Mouse (Mus musculus) kidney, adult 2 months (tissue): ENCODE results near the gene Cnn3. TPM values are rescaled to one million over a fixed set of nuclear protein-coding genes. Genes with fewer than 3 reads are reported as not detected.

Experiments
- DNase-seq: peaks from one replicate; pipeline ENCODE4 v3.0.0; 2021
- H3K27ac ChIP-seq: fragments of 200-500 bp; 2 replicates; pipeline ENCODE4 v1.5.1; 2012; ENCODE audit warnings: low read depth, low read length, control low read depth, inconsistent platforms; ENCODE audit not compliant: insufficient read depth
- H3K27me3 ChIP-seq: fragments of 200-500 bp; replicated peaks from 2 replicates; pipeline ENCODE4 v1.6.1; 2012; ENCODE audit warnings: mild to moderate bottlenecking, moderate library complexity, low read length, inconsistent platforms; ENCODE audit not compliant: control insufficient read depth, insufficient read depth
- H3K36me3 ChIP-seq: fragments of 200-500 bp; 2 replicates; pipeline ENCODE4 v1.6.1; 2012; ENCODE audit warnings: mild to moderate bottlenecking, moderate library complexity, low read length, inconsistent platforms; ENCODE audit not compliant: control insufficient read depth, insufficient read depth
- H3K4me1 ChIP-seq: fragments of 200-500 bp; 2 replicates; pipeline ENCODE4 v1.6.1; 2011; ENCODE audit warnings: low read length; ENCODE audit not compliant: control insufficient read depth, insufficient read depth
- H3K4me3 ChIP-seq: fragments of 200-500 bp; 2 replicates; pipeline ENCODE4 v1.5.1; 2011; ENCODE audit warnings: mild to moderate bottlenecking, low read depth, low read length, control low read depth; ENCODE audit not compliant: insufficient read depth
- CTCF ChIP-seq: fragments of 200-500 bp; conservative IDR thresholded peaks from 2 replicates; pipeline ENCODE4 v1.5.1; 2011; ENCODE audit warnings: low read depth, mild to moderate bottlenecking, control low read depth, low read length, moderate library complexity, mixed read lengths; ENCODE audit not compliant: insufficient read depth, insufficient read length
- POLR2A ChIP-seq: fragments of 200-500 bp; IDR thresholded peaks from one replicate; pipeline ENCODE4 v1.6.1; 2011; ENCODE audit warnings: low read depth, low read length, control low read depth
- WGBS: fragments of 180-500 bp; shearing (Covaris S2); methylation state at CpG from one replicate; pipeline ENCODE4 v1.1.7; 2018; 5-methylcytosine and 5-hydroxymethylcytosine counted together
- polyA plus RNA-seq: library from polyadenylated mRNA; depleted of rRNA; stranded (reverse); fragments of >200 nt; gene quantifications from 2 replicates; pipeline ENCODE4 v1.2.3, GENCODE M21; 2012; rRNA removed

Cnn3 gene
- polyA plus RNA-seq, 1 experiment = 253 TPM

DNA sequence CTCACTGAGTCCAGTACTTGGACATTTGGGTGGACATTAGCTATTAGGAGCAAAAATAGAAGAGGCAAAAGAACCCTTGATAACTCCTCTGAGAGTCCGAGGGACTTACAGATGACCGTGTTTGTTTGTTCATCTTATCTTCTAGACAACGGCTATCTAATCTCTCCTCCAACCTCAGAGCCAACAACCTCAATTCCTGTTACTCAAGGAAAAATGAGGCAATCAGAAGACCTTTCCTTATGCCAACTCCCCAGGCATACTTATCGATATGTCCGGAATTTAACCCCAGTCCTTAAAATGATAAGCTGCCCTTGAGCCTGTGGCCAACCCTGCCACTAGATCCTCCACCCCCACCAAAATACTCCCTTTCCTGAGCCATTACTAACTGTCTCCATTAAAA is 74.4 kb downstream of the Cnn3 start:
- H3K27me3 ChIP-seq = no peaks in the 10 kb centered on the region
- H3K4me1 ChIP-seq = no peaks in the 10 kb centered on the region
- no peak for DNase-seq
- 86% methylated on average over 5 of the region's 5 CpGs for WGBS
- no peak overlapping the region for H3K27ac ChIP-seq
- H3K4me3 ChIP-seq = no peak overlapping the region
- no peaks in the 10 kb centered on the region for H3K36me3 ChIP-seq
- no peak for TF ChIP-seq POLR2A
- no peak for TF ChIP-seq CTCF

DNA sequence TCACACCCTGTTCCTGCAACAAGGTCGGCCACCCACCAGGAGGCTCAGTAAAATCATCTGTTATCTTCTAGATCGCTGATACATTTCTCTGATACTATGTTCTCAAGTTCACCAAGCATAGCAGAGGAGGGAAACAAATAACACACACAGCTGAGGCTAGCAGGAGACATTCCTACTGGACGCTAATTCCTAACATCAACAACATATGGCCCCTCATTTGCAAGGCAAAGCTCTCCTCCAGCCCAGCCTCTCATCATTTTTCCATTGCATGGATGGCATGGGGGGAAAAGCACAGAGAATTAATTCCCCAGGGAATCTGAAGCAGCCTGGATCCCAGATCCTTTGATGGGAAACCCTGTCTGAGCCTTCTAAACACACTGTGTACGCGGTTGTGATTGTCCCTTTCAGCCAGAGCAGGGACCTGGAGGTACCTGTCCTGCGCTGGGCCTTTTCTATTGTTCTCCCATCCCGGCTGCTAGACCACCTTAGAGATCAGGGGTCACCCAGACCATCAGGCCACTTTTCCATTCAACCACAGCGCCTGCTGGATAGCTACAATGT is 78.7 kb downstream of the Cnn3 start:
- Histone ChIP-seq H3K27ac (0 out of 2 replicates have a peak overlapping the region, but pooled peaks have one; percentile 26), H3K4me1 (no peaks in the 10 kb centered on the region), H3K27me3 (no peaks in the 10 kb centered on the region), H3K36me3 (no peaks in the 10 kb centered on the region), H3K4me3 (no peak overlapping the region)
- no peak for DNase-seq
- 80% methylated on average over 8 of the region's 8 CpGs for WGBS
- TF ChIP-seq POLR2A (no peak), CTCF (no peak)

DNA sequence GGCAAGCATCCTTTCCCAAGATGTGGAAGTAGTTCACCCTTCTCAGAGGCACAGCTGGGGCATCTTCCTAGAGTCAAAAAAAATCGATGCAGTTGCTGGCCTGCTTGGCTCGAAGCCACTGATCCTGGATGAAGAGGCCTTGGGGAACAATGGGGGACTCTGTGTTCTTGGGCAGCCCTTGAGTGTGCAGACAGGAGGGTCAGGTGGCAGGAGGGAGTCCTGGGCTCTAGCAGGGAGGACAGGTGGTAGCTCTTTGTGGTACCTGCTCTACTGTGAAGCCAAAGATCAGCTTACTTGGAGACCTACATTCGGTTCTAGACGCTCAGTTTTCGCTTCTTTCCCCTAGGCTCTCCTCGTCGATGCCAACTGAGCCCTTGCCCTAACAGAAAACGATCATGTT is 79.9 kb downstream of the Cnn3 start:
- 82% methylated on average over 8 of the region's 8 CpGs for WGBS
- Histone ChIP-seq H3K27me3 (no peaks in the 10 kb centered on the region), H3K36me3 (no peaks in the 10 kb centered on the region), H3K4me1 (no peaks in the 10 kb centered on the region), H3K27ac (no peak overlapping the region), H3K4me3 (no peak overlapping the region)
- TF ChIP-seq CTCF (no peak), POLR2A (no peak)
- no peak for DNase-seq

DNA sequence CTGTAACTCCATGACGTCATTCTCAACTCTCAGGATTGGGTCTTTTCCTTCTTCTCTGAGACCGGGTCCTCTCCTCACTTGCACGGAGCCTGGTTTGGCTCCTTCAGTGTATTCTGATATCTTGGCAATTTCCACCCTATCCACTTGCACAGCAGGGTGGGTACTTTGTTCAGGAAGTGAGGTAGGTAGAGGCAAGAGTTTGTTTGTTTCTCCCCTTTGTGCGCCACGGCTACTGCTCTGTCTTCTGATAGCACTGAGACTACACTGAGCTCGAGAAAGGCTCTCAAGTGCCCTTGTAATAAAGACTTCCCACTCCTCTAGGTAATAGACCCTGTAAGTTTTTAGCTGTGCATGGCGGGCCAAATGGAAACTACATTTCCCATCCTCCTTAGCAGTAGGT is 80.5 kb downstream of the Cnn3 start:
- WGBS = 92% methylated on average over 7 of the region's 7 CpGs
- Histone ChIP-seq H3K27ac (no peak overlapping the region), H3K4me3 (no peak overlapping the region), H3K4me1 (no peaks in the 10 kb centered on the region), H3K36me3 (no peaks in the 10 kb centered on the region), H3K27me3 (no peaks in the 10 kb centered on the region)
- no peak for DNase-seq
- TF ChIP-seq CTCF = no peak
- no peak for TF ChIP-seq POLR2A

DNA sequence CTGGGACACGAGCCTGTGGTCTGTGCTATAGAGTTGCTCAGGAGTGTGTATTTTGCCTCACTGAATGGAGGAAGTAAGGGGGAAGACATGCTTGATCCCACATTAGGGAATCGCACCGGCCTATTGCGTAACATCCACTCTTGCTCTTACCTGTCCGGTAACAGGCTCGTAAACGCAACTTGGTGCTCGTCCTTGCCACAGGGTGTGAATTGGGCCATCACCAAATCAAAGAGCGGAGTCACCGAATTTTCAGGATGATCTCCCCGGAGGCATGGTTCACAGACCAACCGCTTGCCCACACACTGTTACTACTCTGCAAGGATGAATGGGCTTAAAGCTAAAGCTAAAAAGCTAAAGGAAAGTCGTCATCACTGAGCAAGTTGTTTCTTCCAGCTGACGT is 81.4 kb downstream of the Cnn3 start:
- H3K27ac ChIP-seq = no peak overlapping the region
- no peaks in the 10 kb centered on the region for H3K36me3 ChIP-seq
- H3K27me3 ChIP-seq = no peaks in the 10 kb centered on the region
- no peak overlapping the region for H3K4me3 ChIP-seq
- DNase-seq = no peak
- H3K4me1 ChIP-seq = no peaks in the 10 kb centered on the region
- TF ChIP-seq POLR2A = no peak
- no peak for TF ChIP-seq CTCF
- 95% methylated on average over 14 of the region's 14 CpGs for WGBS

Other genes starting within 250 kb of the Cnn3 start
- 2.5 and 2.7 TPM in 2 replicates for gene Tmem56, start 143.4 kb upstream of the Cnn3 start, polyA plus RNA-seq
- gene Alg14, start 134.7 kb upstream of the Cnn3 start, polyA plus RNA-seq = 19.8 and 22.9 TPM in 2 replicates
- 9.7 and 11.4 TPM in 2 replicates for gene Slc44a3, start 105.9 kb downstream of the Cnn3 start, polyA plus RNA-seq
- gene 4930432M17Rik, start 244.3 kb downstream of the Cnn3 start, polyA plus RNA-seq = not detected in 2 replicates